Mouse (Mus musculus) regulatory T cell (primary cell): ENCODE data around the gene Adcy1.

ENCODE experiments used
- in situ Hi-C: fragments of 300-600 bp; cut with MboI, MseI; formaldehyde crosslinking; loops from one replicate; pipeline ENCODE4 v1.15.1; 2025; ENCODE audit warnings: high pct_unique_total_duplicates

Adcy1 gene

DNA sequence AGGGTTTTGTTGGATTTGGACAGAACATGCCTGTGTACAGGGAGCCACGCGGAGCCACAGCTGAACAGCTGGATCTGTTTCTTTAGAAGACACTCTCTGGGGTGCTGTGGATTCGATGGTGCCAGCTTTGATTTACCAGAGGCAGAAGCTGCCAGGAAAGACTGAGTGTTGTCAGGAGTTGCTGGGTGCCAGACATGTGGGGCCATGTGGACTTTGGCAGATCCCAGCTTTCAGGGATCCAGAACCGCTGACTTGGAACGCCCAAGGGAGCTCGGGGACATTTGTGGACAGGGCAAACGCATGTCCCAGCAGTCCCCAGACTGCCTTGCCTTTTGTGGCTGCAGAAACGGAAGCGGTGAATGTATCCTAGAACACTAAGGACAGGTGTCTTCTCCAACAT is 72.5 kb downstream of the Adcy1 start:
- in situ Hi-C loops: loop anchor here (5.0 kb wide), 1 partner anchor 468 kb away; no protein-coding TSS in a partner anchor

DNA sequence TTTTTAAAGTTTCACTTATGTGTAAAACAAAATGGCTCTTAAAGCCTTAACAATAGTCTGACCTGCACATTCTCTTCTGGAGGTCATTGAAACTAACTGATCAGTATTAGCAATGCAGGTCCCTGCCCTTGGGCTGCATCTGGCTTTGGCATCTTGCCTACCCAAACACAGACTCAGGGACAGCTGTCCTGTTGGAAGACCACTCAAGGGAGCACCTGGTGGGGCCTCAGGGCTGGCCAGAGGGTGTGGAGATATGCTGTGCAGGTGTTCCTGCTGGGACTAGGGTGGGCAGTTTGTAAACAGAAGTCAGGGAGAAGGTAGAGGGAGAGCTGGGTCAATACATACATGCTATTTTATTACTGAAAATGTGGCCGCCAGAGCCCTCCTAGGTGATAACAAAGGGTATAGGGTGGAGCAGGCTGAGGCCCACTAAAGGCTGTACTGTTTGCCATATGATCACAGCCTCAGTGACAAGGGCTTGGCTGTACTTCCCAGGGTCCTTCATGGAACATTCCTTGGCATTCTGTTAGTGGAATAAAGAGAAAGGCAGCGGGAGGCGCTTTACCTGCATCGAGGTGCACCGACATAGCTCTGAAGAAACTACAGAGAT is 73.1 kb downstream of the Adcy1 start:
- in situ Hi-C loops: loop anchor here (5.0 kb wide), 1 partner anchor 469 kb away; no protein-coding TSS in a partner anchor

GRCm38 (mm10) chr11:7138370-7138769 is 75.1 kb downstream of the Adcy1 start:
- in situ Hi-C loops: loop anchor here (5.0 kb wide), 1 partner anchor 471 kb away; no protein-coding TSS in a partner anchor

- in situ Hi-C loops: no loop called here
Observed at GRCm38 (mm10) chr11:7140449-7140848, 77.2 kb downstream of the Adcy1 start.

DNA sequence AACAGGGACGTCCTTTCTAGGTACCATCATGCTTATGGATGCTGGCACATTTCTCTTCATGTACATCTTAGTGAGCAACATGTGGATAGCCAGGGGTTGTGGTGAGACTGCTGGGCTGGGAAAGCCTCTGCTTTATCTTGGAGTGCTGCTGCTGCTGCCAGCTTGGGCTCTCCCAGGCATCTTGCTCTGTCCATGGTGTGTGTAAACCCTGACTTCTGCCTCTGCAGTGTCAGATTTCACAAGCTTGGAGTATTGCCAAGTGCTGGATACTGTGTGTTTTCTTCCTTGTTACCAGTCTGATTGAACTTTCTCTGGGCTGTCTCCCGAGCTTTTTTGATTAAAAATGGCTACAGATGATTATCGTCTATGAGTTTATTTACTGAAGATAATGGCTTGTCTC is 79.4 kb downstream of the Adcy1 start:
- in situ Hi-C loops: no loop called here

DNA sequence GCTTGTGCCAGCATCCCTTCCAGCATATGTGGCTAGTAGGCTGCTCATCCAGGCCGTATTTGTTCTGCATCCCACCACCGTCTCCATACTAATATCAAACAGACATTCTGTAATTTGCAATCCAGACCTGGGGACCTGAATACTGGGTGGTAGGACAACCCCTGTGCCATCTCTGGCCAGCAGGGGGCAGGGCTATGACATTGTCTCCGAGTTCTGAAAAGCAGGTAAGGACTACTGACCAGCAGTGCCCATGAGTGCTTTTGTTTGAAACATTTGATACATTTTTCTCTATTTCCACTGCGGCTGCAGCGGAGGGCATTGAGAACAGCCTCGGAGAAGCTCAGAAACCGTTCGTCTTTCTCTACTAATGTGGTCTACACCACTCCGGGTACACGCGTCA is 81.1 kb downstream of the Adcy1 start:
- in situ Hi-C loops: no loop called here

DNA sequence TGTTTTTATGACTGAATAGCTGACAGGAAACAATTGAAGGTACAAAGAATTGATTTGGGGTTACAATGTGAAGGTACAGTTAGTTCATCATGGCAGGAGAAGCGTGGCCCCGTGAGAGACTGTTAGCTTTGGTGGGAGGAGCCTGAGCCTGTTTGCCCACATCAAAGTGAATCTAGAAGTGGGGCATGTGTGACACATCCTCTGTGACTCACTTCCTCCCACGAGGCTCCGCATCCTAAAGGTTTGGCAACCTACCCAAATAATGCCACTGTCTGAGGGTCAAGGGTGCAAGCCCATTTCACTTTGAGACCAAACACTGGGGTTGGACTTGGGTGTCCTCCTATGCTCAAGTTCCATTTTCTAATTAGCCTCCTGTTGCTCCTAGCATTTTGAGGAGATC is 81.9 kb downstream of the Adcy1 start:
- in situ Hi-C loops: no loop called here

- in situ Hi-C loops: no loop called here
Observed at GRCm38 (mm10) chr11:7147536-7147935, 84.2 kb downstream of the Adcy1 start.

GRCm38 (mm10) chr11:7147945-7148344 is 84.7 kb downstream of the Adcy1 start:
- in situ Hi-C loops: no loop called here

DNA sequence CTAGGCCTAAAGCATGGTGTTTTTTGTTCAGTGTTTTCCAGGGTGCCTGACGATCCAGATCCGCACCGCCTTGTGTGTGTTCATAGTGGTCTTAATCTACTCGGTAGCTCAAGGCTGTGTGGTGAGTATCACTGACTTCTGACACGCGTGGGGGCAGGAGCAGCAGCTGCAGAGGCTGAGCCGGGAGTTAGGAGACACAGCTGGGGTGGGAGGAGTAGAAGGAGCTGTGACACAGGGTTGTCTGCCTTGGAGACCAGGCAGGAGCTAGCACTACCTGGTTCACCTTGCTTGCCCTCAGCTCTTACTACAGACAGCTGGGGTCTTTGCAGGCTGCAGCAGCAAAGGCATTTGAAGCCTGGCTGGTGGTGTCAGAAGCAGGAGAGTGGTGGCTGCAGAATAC is 86.2 kb downstream of the Adcy1 start:
- in situ Hi-C loops: no loop called here

GRCm38 (mm10) chr11:7150511-7150910 is 87.2 kb downstream of the Adcy1 start:
- in situ Hi-C loops: loop anchor here (10.0 kb wide), 1 partner anchor 496 kb away; the partner anchor contains the start of gene Ramp3

DNA sequence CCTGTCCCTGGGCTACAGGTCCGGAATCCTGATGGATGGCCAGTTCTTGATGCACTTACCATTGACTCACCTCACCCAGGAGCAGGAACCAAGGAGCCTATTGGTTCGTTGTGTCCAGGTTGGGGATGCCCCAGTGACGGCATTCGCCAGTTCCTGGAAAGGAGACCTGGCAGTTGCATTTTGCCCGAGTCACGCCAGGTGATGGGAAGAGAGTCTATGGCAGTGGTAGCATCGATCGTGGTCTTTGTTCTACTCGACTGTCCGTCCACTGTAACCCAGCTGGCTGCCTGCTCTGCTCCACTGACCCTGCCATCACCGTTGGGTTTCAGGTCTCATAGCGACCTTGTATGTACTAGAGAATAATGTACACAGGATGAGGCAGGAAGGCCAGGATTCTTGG is 89.1 kb downstream of the Adcy1 start:
- in situ Hi-C loops: loop anchor here (10.0 kb wide), 1 partner anchor 498 kb away; the partner anchor contains the start of gene Ramp3

GRCm38 (mm10) chr11:7153081-7153480 is 89.8 kb downstream of the Adcy1 start:
- in situ Hi-C loops: loop anchor here (10.0 kb wide), 1 partner anchor 498 kb away; the partner anchor contains the start of gene Ramp3

GRCm38 (mm10) chr11:7156427-7156826 is 93.1 kb downstream of the Adcy1 start:
- in situ Hi-C loops: loop anchor here (10.0 kb wide), 1 partner anchor 502 kb away; the partner anchor contains the start of gene Ramp3

DNA sequence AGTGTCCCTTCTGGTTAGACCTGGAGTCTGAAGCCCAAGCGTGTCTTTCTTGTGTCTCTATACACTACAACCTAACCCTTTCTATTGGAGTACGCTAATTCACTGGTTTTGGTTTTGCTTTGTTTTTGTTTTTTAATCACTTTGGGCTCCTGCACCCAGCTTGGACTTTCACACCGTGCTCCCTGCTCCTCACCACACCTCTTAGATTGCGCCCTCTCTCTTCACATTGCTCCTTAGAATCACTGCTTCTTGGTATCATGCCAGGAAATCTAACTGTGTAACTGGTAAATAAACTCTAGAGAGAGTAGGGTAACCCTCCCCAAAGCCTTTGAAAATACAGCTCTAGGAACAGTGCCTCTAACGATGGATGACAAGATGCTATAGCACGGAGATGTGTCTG is 94.9 kb downstream of the Adcy1 start:
- in situ Hi-C loops: loop anchor here (10.0 kb wide), 1 partner anchor 503 kb away; the partner anchor contains the start of gene Ramp3

GRCm38 (mm10) chr11:7160146-7160545 is 96.9 kb downstream of the Adcy1 start:
- in situ Hi-C loops: no loop called here

- in situ Hi-C loops: no loop called here
Observed at GRCm38 (mm10) chr11:7160637-7161101, 97.4 kb downstream of the Adcy1 start.

DNA sequence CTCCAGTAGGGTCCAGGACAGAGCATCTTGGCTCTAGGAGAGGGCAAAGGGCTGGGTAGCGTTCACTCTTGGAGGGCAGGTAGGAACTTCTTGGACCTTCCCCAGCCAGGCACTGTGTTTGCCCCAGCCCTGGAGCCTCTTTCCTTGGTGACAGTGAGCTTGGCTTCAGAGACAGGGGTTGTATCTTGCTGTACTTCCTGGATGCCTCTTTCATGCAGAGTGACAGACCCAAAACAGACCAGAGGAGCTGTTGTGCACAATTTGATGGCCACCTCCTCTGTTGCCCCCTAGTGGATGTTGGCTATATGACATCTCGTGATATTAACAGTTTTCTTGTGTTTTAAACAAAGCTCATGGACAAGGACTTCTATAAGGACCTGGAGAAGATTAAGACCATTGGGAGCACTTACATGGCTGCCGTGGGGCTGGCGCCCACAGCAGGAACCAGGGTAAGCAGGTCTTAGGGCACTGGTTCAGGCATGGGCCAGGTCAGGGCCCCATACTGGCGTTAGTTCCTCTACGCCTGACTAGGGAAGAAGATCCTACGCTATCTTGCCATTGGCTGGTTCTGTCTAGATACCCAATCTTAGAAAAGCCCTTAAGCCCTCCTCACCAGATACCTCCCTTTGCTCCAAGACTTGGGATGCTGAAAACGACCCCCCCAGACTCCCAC is 98.3 kb downstream of the Adcy1 start:
- in situ Hi-C loops: no loop called here

- in situ Hi-C loops: no loop called here
Observed at GRCm38 (mm10) chr11:7164416-7164815, 101.1 kb downstream of the Adcy1 start.

DNA sequence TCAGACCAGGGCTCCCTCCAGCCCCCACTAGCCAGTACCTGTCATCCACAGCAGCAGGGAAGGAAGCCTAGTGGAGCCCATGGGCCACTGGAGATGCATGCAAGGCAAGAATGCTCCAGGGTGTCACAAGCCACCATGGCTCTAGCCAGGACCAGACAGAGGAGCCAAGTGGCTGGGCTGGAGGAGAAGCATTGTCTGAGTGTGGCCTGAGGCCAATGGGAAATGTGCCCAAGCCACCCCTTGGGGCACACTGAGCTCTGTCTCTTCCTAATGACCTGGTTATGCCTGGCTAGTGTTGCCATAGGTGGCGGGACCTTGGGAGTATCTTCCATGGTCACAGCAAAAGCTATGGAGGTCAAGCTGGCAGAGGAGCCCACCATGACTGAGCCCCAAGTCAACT is 106.4 kb downstream of the Adcy1 start:
- in situ Hi-C loops: no loop called here

GRCm38 (mm10) chr11:7173664-7174063 is 110.4 kb downstream of the Adcy1 start:
- in situ Hi-C loops: no loop called here

DNA sequence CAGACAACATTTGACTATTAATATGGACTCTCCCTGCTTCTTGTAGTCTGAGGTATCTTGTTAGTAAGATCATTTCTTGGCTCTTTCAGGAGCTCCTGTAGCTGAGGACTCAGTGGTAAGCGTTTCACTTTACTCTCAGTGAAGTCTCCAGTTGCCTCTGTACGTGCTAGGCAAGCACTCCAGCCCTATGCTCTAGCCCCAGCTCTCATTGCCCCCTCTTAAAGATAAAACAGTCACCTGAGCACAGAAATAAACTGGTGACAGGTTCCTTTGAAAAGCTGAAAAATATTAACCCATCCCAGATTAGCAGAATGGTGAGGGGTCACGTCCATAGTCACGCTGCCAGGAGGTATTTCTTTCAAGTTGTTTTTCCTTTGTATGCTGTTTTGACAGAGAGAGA is 115.4 kb downstream of the Adcy1 start:
- in situ Hi-C loops: no loop called here

GRCm38 (mm10) chr11:7179276-7179675 is 116.0 kb downstream of the Adcy1 start:
- in situ Hi-C loops: no loop called here
